ENCODE assay signal across 27 mouse cellular contexts in the genomic region with DNA sequence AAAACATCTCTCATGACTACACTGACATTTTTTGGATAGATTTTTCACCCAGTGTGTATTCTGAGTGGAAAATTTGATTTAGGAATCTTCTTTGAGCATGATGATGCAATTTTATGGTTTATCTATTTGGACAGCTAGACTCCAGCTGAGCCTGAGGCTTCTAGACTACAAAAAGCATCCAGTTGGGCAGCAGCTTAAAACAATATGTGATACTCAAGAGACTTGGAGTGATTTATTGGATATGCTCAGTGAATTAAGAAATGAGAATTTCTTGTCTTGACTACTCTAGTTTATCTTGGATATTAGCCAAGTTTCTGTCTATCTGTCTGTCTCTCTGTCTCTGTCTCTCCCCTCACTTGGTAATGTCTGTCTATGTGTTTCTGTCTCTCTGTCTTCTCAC.
DNase-seq lines count a peak whose midpoint lies in the region; ATAC-seq lines count a peak whose summit lies in the region.
"Had no signal": no experiment of that assay in that cellular context is flagged by ENCODE, and none has a peak within 500 bp of the region (broad histone marks: within the 10 kb centered on the region; RNA-seq: fewer than 3 reads in every experiment).

No protein-coding gene starts in this region.

- 0 out of 2 replicates have a peak overlapping the region, but pooled peaks have one; percentile 0 for H3K27ac ChIP-seq in neural tube, embryonic 13.5 days (replicated peaks)
- no peak overlapping the region for H3K27ac ChIP-seq in neural tube, embryonic 15.5 days (replicated peaks)
- H3K27ac ChIP-seq: lung, embryonic 15.5 days; midbrain, embryonic 15.5 days; stomach, embryonic 15.5 days had no signal

- H3K36me3 ChIP-seq in neural tube, embryonic 13.5 days, result no peaks in the 10 kb centered on the region
- no peaks in the 10 kb centered on the region for H3K36me3 ChIP-seq in neural tube, embryonic 15.5 days
- H3K36me3 ChIP-seq: forebrain, embryonic 10.5 days; hindbrain, embryonic 10.5 days; lung, embryonic 15.5 days; midbrain, embryonic 10.5 days; midbrain, embryonic 15.5 days; stomach, embryonic 15.5 days had no signal

- no peak overlapping the region for H3K4me2 ChIP-seq in neural tube, embryonic 13.5 days
- H3K4me2 ChIP-seq in neural tube, embryonic 15.5 days, result no peak overlapping the region
- H3K4me2 ChIP-seq: heart, embryonic 11.5 days; liver, embryonic 11.5 days; lung, embryonic 15.5 days; midbrain, embryonic 15.5 days; stomach, embryonic 15.5 days had no signal

- H3K4me1 ChIP-seq in neural tube, embryonic 13.5 days (replicated peaks), result peaks cover 21% of the 10 kb centered on the region
- H3K4me1 ChIP-seq in neural tube, embryonic 15.5 days, result peaks cover 10% of the 10 kb centered on the region
- H3K4me1 ChIP-seq: stomach, embryonic 15.5 days had no signal

- H3K27me3 ChIP-seq in neural tube, embryonic 13.5 days, result no peaks in the 10 kb centered on the region
- H3K27me3 ChIP-seq in neural tube, embryonic 15.5 days (replicated peaks), result no peaks in the 10 kb centered on the region
- H3K27me3 ChIP-seq: CH12.LX; lung, embryonic 15.5 days; midbrain, embryonic 15.5 days; Patski; stomach, embryonic 15.5 days had no signal

- intact Hi-C loops in heart, postnatal 36 days (cut with DNase I), result loop anchor here (5.0 kb wide), 1 partner anchor 269 kb away; the partner anchor contains the start of gene Dusp6

- H3K9ac ChIP-seq in neural tube, embryonic 13.5 days, result no peak overlapping the region
- H3K9ac ChIP-seq in neural tube, embryonic 15.5 days (replicated peaks), result no peak overlapping the region
- H3K9ac ChIP-seq: forebrain, postnatal 0 days; lung, embryonic 15.5 days; midbrain, embryonic 15.5 days; stomach, embryonic 15.5 days had no signal

- H3K4me3 ChIP-seq in neural tube, embryonic 13.5 days, result no peak overlapping the region
- H3K4me3 ChIP-seq in neural tube, embryonic 15.5 days (replicated peaks), result no peak overlapping the region
- H3K4me3 ChIP-seq: forebrain, embryonic 10.5 days; hindbrain, embryonic 10.5 days; lung, embryonic 15.5 days; midbrain, embryonic 10.5 days; midbrain, embryonic 15.5 days; stomach, embryonic 15.5 days had no signal

- peak; percentile 15 to 42 for DNase-seq in heart, adult 9 months (ENCODE audit: low spot score in 2 of 2)
- DNase-seq in heart, postnatal 36 days, result no peak
- DNase-seq in adipocyte (ENCODE audit: low spot score), result peak; percentile 29
- no peak for DNase-seq in testis, postnatal 14 days (ENCODE audit: low spot score)
- no peak for DNase-seq in embryo, embryonic 9.5 days (ENCODE audit: extremely low spot score)
- DNase-seq: adrenal gland, postnatal 14 days; cerebellum, adult 11 months; cerebellum, adult 9-11 months; forebrain, postnatal 0 days; kidney, adult 9 months; kidney, postnatal 10 days; retina, postnatal 1 day; right cerebral cortex, postnatal 25 days; thymus, postnatal 14 days had no signal

- no peak for ATAC-seq in neural tube, embryonic 13.5 days (ENCODE audit: low read depth)
- ATAC-seq in neural tube, embryonic 15.5 days (ENCODE audit: low FRiP score), result no peak
- ATAC-seq: forebrain, postnatal 0 days; intestine, postnatal 0 days; midbrain, embryonic 15.5 days; Patski had no signal

- no peaks in the 10 kb centered on the region for H3K9me3 ChIP-seq in neural tube, embryonic 13.5 days
- H3K9me3 ChIP-seq in neural tube, embryonic 15.5 days (replicated peaks), result no peaks in the 10 kb centered on the region
- H3K9me3 ChIP-seq: forebrain, embryonic 10.5 days; hindbrain, embryonic 10.5 days; lung, embryonic 15.5 days; midbrain, embryonic 10.5 days; midbrain, embryonic 15.5 days; stomach, embryonic 15.5 days had no signal

Comparison
In these comparisons a context has a peak if more than half of its experiments do, and no peak if none do; other contexts are left out.
1. DNase-seq: peak in heart, adult 9 months (2 of 2) and adipocyte (single experiment); none in heart, postnatal 36 days (0 of 2), testis, postnatal 14 days (single experiment) and embryo, embryonic 9.5 days (single experiment).